Mouse (Mus musculus) gastrocnemius, postnatal 4 days (tissue): ENCODE measurements around the gene Rin2. TPM values are rescaled to one million over a fixed set of nuclear protein-coding genes. Genes with fewer than 3 reads are reported as not detected.

Experiments used
- microRNA-seq: library from miRNA; unstranded; fragments of <30 nt; microRNA quantifications from one replicate; pipeline ENCODE4 v1.2.0, GENCODE M21; 2021
- total RNA-seq, 2 experiments: library from RNA; stranded (reverse); gene quantifications; 2 replicates each; pipeline ENCODE4 v1.2.3; 2021

Gene Rin2
- total RNA-seq, 2 experiments from 2014 or later = 25.4 to 25.5 TPM

Small RNA genes within 50 kb of the gene (microRNA-seq; reads per million reads assigned to microRNA genes)
- not detected for gene Gm25026

Other genes starting within 250 kb of the Rin2 start
- gene Naa20, start 226.9 kb downstream of the Rin2 start, total RNA-seq = 10 to 100 TPM; 65.0 to 72.0 TPM